Mouse (Mus musculus) kidney, postnatal 0 days (tissue): ENCODE measurements around the gene Gm27021. TPM values are rescaled to one million over a fixed set of nuclear protein-coding genes. Genes with fewer than 3 reads are reported as not detected.
A peak's percentile ranks its signal among the peaks of the same experiment; 100 is the strongest.

Experiments used
- ATAC-seq: fragments of 200-750 bp; cut with Nextera tagmentation; replicated peaks from 2 replicates; pipeline ENCODE4 v1.8.0; 2017; ENCODE audit warnings: low read depth, moderate number of reproducible peaks, moderate TSS enrichment, moderate library complexity; ENCODE audit not compliant: low FRiP score
- DNase-seq: peaks from one replicate; pipeline ENCODE4 v3.0.0-alpha.2; 2016; ENCODE audit warnings: low spot score
- H3K27ac ChIP-seq: fragments of 300-500 bp; sonication (generic); 2 replicates; pipeline ENCODE4 v1.5.1; 2014; ENCODE audit warnings: mild to moderate bottlenecking
- H3K27me3 ChIP-seq: fragments of 300-500 bp; sonication (generic); 2 replicates; pipeline ENCODE4 v1.6.1; 2014; ENCODE audit warnings: low read length, mixed read lengths; ENCODE audit not compliant: insufficient read depth
- H3K36me3 ChIP-seq: fragments of 300-500 bp; sonication (generic); 2 replicates; pipeline ENCODE4 v1.6.1; 2014; ENCODE audit warnings: low read length, mixed read lengths; ENCODE audit not compliant: insufficient read depth
- H3K4me1 ChIP-seq: fragments of 300-500 bp; sonication (generic); replicated peaks from 2 replicates; pipeline ENCODE4 v1.6.1; 2014; ENCODE audit warnings: antibody characterized with exemption, low read length, mixed read lengths; ENCODE audit not compliant: insufficient read depth
- H3K4me2 ChIP-seq: fragments of 300-500 bp; sonication (generic); 2 replicates; pipeline ENCODE4 v1.6.1; 2014; ENCODE audit warnings: mild to moderate bottlenecking, low read length, moderate library complexity, mixed read lengths
- H3K4me3 ChIP-seq: fragments of 300-500 bp; sonication (generic); replicated peaks from 2 replicates; pipeline ENCODE4 v1.5.1; 2014; ENCODE audit warnings: low read depth, low read length
- H3K9ac ChIP-seq: fragments of 300-500 bp; sonication (generic); 2 replicates; pipeline ENCODE4 v1.6.1; 2014; ENCODE audit warnings: low read depth, low read length
- H3K9me3 ChIP-seq: fragments of 300-500 bp; sonication (generic); replicated peaks from 2 replicates; pipeline ENCODE4 v1.6.1; 2016; ENCODE audit warnings: low read length, inconsistent platforms, mixed read lengths
- CTCF ChIP-seq: IDR thresholded peaks from 2 replicates; pipeline ENCODE4 v1.5.1; 2016; ENCODE audit warnings: antibody characterized with exemption, low read depth, mild to moderate bottlenecking, moderate library complexity
- WGBS: fragments of 180-500 bp; shearing (Covaris S2); extraction: QIAGEN DNeasy Blood & Tissue Kit; methylation state at CpG from one replicate; pipeline ENCODE4 v1.1.7; 2014; 5-methylcytosine and 5-hydroxymethylcytosine counted together
- polyA plus RNA-seq: library from polyadenylated mRNA; unstranded; fragments of >200 nt; fragmentation: Nextera tagmentation; extraction: Ambion mirVana; gene quantifications from 2 replicates; pipeline ENCODE4 v1.2.1, GENCODE M21; 2015

The Gm27021 gene
- polyA plus RNA-seq, 1 experiment from 2014 or later, result 3.2 TPM

DNA sequence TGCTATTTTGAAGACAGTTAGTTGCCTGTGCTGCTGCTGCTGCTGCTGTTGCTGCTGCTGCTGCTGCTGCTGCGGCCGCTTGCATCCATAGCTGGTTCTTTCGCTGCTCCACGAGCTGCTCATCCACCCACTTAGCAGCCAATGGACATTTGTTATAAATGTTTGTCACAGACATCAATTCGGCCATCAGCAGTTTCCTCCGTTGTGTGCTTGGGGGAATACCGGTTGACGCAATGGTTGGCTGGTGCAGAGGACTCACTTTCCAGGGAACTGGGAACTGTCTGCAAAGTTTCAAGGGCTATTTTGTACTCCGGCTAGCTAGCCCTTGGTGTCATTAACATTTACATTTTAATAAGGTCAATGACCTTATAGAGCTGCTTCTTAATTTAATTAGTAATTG is 36.3 kb upstream of the Gm27021 start:
- ATAC-seq, result no peak

DNA sequence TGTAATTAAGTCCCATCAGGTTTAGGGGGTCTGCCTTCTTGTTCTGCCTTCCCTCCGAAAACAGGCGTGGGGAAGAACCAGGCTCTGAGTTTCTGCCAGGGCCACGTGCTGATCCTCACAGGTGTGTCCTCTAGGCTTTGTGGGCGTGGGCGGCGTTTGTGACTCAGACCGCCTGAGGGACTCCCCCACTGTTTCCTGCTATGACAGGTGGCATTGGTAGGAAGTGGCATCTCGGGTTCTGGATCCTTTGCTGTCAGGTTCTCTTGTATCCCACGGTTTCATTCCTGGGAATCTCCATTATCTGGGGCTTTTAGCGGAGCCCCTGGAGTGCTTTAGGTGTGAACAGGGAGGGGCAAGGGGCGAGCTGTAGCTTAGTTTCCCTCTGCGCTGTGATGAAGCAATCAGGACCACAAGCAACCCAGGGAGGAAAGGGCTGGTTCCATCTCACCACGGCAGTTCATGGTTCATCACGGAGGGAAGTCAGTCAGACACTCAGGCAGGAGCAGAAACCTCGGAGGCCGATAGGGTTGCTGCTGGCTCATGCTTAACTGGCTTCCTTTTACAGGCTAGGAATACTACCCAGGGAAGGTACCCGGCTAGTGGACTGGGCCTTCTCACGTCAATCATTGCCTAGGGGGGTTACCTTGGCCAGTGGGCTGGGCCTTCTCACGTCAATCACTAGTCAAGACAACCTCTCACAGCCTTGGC is 34.0 kb upstream of the Gm27021 start:
- ATAC-seq (peak; percentile 66; the same call in 1 of the 2 replicates), DNase-seq (no peak)
- H3K4me3 ChIP-seq, result no peak overlapping the region
- no peak overlapping the region for H3K9ac ChIP-seq
- H3K36me3 ChIP-seq, result no peaks in the 10 kb centered on the region
- no peak overlapping the region for H3K4me2 ChIP-seq
- H3K27ac ChIP-seq, result no peak overlapping the region
- 47% methylated on average over 19 of the region's 19 CpGs for WGBS
- TF ChIP-seq CTCF, result no peak
- no peaks in the 10 kb centered on the region for H3K27me3 ChIP-seq
- no peaks in the 10 kb centered on the region for H3K9me3 ChIP-seq
- H3K4me1 ChIP-seq, result 0 out of 2 replicates have a peak, but pooled peaks cover 3% of the 10 kb centered on the region

More for the DNA sequence above, 36.3 kb upstream of the Gm27021 start:
- no peaks in the 10 kb centered on the region for H3K9me3 ChIP-seq
- no peak for DNase-seq
- 27% methylated on average over 9 of the region's 9 CpGs for WGBS
- H3K27ac ChIP-seq, result no peak overlapping the region
- H3K36me3 ChIP-seq, result no peaks in the 10 kb centered on the region
- H3K9ac ChIP-seq, result no peak overlapping the region
- H3K4me3 ChIP-seq, result no peak overlapping the region
- no peak overlapping the region for H3K4me2 ChIP-seq
- no peak for TF ChIP-seq CTCF
- H3K27me3 ChIP-seq, result no peaks in the 10 kb centered on the region
- no peaks in the 10 kb centered on the region for H3K4me1 ChIP-seq

DNA sequence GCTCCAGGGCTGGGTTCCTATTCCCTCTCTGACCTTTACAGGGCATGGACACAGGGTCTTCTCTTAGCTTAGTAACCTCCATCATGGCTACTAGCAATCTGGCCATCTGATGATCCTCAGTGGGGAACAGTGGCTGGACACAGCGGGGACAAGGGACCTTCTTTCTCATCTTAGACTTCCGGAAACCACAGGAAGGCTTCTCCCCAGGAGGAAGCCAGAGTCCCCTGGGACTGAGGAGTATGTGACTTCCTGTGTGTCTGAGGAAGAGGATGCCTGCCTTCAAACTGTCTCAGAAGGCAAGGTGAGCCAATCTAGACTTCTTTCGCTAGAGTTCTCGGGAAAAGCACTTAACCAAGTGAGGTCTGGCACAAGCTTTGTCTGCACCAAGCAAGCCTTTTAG is 32.2 kb upstream of the Gm27021 start:
- no peaks in the 10 kb centered on the region for H3K27me3 ChIP-seq
- no peak overlapping the region for H3K9ac ChIP-seq
- no peaks in the 10 kb centered on the region for H3K9me3 ChIP-seq
- H3K4me3 ChIP-seq, result no peak overlapping the region
- no peak for TF ChIP-seq CTCF
- no peaks in the 10 kb centered on the region for H3K36me3 ChIP-seq
- no peak for DNase-seq
- 69% methylated on average over 4 of the region's 4 CpGs for WGBS
- H3K4me2 ChIP-seq, result no peak overlapping the region
- ATAC-seq, result no peak
- peak overlapping the region; percentile 43; the same call in 1 of the 2 replicates for H3K27ac ChIP-seq
- peaks cover 3% of the 10 kb centered on the region; the same call in 1 of the 2 replicates for H3K4me1 ChIP-seq

DNA sequence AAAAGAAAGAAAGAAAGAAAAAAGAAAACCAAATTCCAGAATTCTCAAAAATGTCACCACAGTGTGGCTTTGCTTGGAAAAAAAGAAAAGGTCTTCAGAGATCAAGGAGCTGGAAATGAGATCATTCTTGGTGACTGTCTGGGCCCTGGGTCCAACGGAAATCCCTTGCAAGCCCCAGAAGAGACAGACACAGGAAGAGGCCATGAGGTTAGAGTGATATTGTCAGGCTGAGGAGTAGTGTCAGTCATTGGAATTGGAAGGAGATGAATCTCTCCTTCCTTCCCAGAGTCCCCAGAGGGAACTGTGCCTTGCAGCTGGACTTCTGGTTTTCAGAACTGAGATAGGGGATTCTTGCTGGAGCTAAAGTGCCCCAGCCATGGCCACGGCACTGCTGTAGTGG is 31.7 kb upstream of the Gm27021 start:
- ATAC-seq (no peak), DNase-seq (peak; percentile 57)
- Histone ChIP-seq H3K9ac (no peak overlapping the region), H3K27me3 (no peaks in the 10 kb centered on the region), H3K27ac (peak overlapping the region; percentile 43; the same call in 1 of the 2 replicates), H3K9me3 (no peaks in the 10 kb centered on the region), H3K4me2 (no peak overlapping the region), H3K4me3 (no peak overlapping the region), H3K36me3 (no peaks in the 10 kb centered on the region), H3K4me1 (peaks cover 4% of the 10 kb centered on the region; the same call in 1 of the 2 replicates)
- TF ChIP-seq CTCF, result no peak
- 36% methylated on average over 2 of the region's 2 CpGs for WGBS

DNA sequence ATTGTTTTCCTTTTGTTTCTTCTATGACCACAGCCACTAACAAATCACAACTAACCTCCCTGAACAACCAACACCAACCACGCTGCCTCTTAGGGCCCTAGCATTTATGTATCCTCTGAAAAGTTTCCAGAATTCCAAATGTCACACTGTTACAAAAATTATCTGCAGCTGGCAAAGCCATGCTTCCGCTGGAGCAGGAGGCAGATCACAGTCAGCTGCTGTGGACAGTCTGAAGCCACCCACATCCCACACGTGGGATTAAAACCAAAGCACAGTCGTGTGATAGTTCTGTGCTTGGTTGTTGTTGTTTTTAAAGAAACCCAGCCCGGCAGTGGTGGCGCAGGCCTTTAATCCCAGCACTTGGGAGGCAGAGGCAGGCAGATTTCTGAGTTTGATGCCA is 31.2 kb upstream of the Gm27021 start:
- Histone ChIP-seq H3K4me2 (no peak overlapping the region), H3K27me3 (no peaks in the 10 kb centered on the region), H3K9ac (no peak overlapping the region), H3K4me1 (peaks cover 9% of the 10 kb centered on the region; the same call in 1 of the 2 replicates), H3K9me3 (no peaks in the 10 kb centered on the region), H3K4me3 (no peak overlapping the region), H3K27ac (peak overlapping the region; percentile 66; the same call in 1 of the 2 replicates), H3K36me3 (no peaks in the 10 kb centered on the region)
- 57% methylated on average over 6 of the region's 6 CpGs for WGBS
- ATAC-seq, result no peak
- no peak for DNase-seq
- no peak for TF ChIP-seq CTCF

DNA sequence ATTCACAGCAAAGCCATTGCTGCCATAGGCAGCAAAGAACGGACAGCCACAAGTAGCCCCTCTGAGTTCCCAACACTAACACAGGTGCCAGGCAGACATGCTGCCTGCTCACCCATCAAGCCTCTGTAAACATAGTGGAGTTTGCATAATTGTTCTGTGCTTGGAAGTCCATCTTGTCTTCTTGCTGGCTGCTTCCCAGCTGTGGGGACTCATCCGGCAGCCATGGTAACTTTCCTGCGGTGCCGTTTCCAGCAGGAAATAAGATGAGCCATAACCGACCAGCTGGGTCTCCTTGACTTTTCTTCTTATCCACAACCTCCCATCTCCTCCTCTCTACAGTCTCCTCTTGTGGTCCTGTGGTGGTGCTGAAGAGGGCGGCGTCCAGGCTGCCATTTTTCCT is 30.5 kb upstream of the Gm27021 start:
- no peaks in the 10 kb centered on the region for H3K9me3 ChIP-seq
- no peaks in the 10 kb centered on the region for H3K36me3 ChIP-seq
- peak overlapping the region; percentile 66 for H3K27ac ChIP-seq
- no peak for TF ChIP-seq CTCF
- ATAC-seq (no peak), DNase-seq (no peak)
- no peak overlapping the region for H3K4me3 ChIP-seq
- H3K4me2 ChIP-seq, result no peak overlapping the region
- no peak overlapping the region for H3K9ac ChIP-seq
- 69% methylated on average over 7 of the region's 7 CpGs for WGBS
- H3K4me1 ChIP-seq, result peaks cover 13% of the 10 kb centered on the region; the same call in 1 of the 2 replicates
- H3K27me3 ChIP-seq, result no peaks in the 10 kb centered on the region

DNA sequence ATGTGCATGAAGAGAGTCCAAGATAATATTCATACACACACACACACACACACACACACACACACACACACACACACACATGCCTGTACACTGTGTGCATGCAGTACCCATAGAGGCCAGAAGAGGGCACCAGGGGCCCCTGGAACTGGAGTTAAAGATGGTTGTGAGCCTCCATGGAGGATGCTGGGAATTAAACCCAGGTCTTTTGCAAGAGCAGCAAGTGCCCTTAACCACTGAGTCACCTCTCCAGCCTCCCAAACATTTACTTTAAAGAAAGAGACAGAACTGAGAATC is 30.0 kb upstream of the Gm27021 start:
- H3K9ac ChIP-seq, result no peak overlapping the region
- no peaks in the 10 kb centered on the region for H3K36me3 ChIP-seq
- peaks cover 13% of the 10 kb centered on the region; the same call in 1 of the 2 replicates for H3K4me1 ChIP-seq
- no peaks in the 10 kb centered on the region for H3K27me3 ChIP-seq
- peak overlapping the region; percentile 25; the same call in 1 of the 2 replicates for H3K27ac ChIP-seq
- DNase-seq, result no peak
- H3K9me3 ChIP-seq, result no peaks in the 10 kb centered on the region
- no peak overlapping the region for H3K4me3 ChIP-seq
- TF ChIP-seq CTCF, result peak; percentile 59
- ATAC-seq, result no peak
- no peak overlapping the region for H3K4me2 ChIP-seq
